9 mouse cellular contexts compared by ENCODE assay signal in genomic region chr1:90153099-90153744, GRCm38 (mm10). TPM values are rescaled to one million over a fixed set of nuclear protein-coding genes. Genes with fewer than 3 reads are reported as not detected.
DNase-seq lines count a peak whose midpoint lies in the region; ATAC-seq and TF ChIP-seq lines count a peak whose summit lies in the region.
"Had no signal": no experiment of that assay in that cellular context is flagged by ENCODE, and none has a peak within 500 bp of the region (broad histone marks: within the 10 kb centered on the region; RNA-seq: fewer than 3 reads in every experiment).

TSS of gene Iqca (minus strand) at chr1:90153401.

- 0 out of 2 replicates have a peak within 1 kb of the TSS, but pooled peaks have one; percentile 11 for H3K27ac ChIP-seq in forebrain, embryonic 15.5 days (replicated peaks)
- no peak within 1 kb of the TSS for H3K27ac ChIP-seq in heart, postnatal 0 days (ENCODE audit: low read depth)
- no peak within 1 kb of the TSS for H3K27ac ChIP-seq in liver, embryonic 11.5 days (ENCODE audit: low read depth, low read length)
- H3K27ac ChIP-seq in neural tube, embryonic 13.5 days (replicated peaks) = peak within 1 kb of the TSS; percentile 19; the same call in 1 of the 2 replicates
- H3K27ac ChIP-seq: liver, embryonic 15.5 days had no signal

- 0 out of 2 replicates have a peak, but pooled peaks have one; percentile 3 for TF ChIP-seq CTCF in heart, postnatal 0 days (IDR thresholded peaks at IDR 0.05; ENCODE audit: low read depth)

- H3K4me1 ChIP-seq in forebrain, embryonic 15.5 days = peaks cover 19% of the 10 kb centered on the region
- H3K4me1 ChIP-seq in heart, postnatal 0 days (ENCODE audit: control insufficient read depth, insufficient read depth) = no peaks in the 10 kb centered on the region; the same call in 1 of the 2 replicates
- H3K4me1 ChIP-seq in liver, embryonic 11.5 days (replicated peaks; ENCODE audit: control insufficient read depth, insufficient read depth, low read length) = no peaks in the 10 kb centered on the region; the same call in 1 of the 2 replicates
- peaks cover 21% of the 10 kb centered on the region for H3K4me1 ChIP-seq in neural tube, embryonic 13.5 days (replicated peaks)
- H3K4me1 ChIP-seq: liver, embryonic 15.5 days had no signal

- peak within 1 kb of the TSS; percentile 50 for H3K4me2 ChIP-seq in forebrain, embryonic 15.5 days (replicated peaks)
- H3K4me2 ChIP-seq in heart, postnatal 0 days (ENCODE audit: low read depth, low read length) = peak within 1 kb of the TSS; percentile 29
- H3K4me2 ChIP-seq in liver, embryonic 11.5 days = peak within 1 kb of the TSS; percentile 41
- peak within 1 kb of the TSS; percentile 43 for H3K4me2 ChIP-seq in neural tube, embryonic 13.5 days
- H3K4me2 ChIP-seq: liver, embryonic 15.5 days had no signal

- H3K27me3 ChIP-seq in forebrain, embryonic 15.5 days = no peaks in the 10 kb centered on the region
- peaks cover 53% of the 10 kb centered on the region for H3K27me3 ChIP-seq in heart, postnatal 0 days (ENCODE audit: control insufficient read depth, insufficient read depth, low read length)
- H3K27me3 ChIP-seq in liver, embryonic 11.5 days (replicated peaks; ENCODE audit: control insufficient read depth, insufficient read depth, low read length) = no peaks in the 10 kb centered on the region
- peaks cover 7% of the 10 kb centered on the region; the same call in 1 of the 2 replicates for H3K27me3 ChIP-seq in neural tube, embryonic 13.5 days

- H3K36me3 ChIP-seq in forebrain, embryonic 15.5 days = no peaks in the 10 kb centered on the region
- no peaks in the 10 kb centered on the region for H3K36me3 ChIP-seq in heart, postnatal 0 days (replicated peaks; ENCODE audit: control insufficient read depth, insufficient read depth, low read length)
- no peaks in the 10 kb centered on the region for H3K36me3 ChIP-seq in liver, embryonic 11.5 days (ENCODE audit: control insufficient read depth, insufficient read depth, low read length)
- no peaks in the 10 kb centered on the region for H3K36me3 ChIP-seq in neural tube, embryonic 13.5 days
- H3K36me3 ChIP-seq: liver, embryonic 15.5 days had no signal

- DNase-seq in CD4-positive, CD25-positive, alpha-beta regulatory T cell, adult 2 months (ENCODE audit: low read depth, low spot score) = peak; percentile 4
- peak; percentile 63 for DNase-seq in heart, postnatal 0 days (ENCODE audit: low spot score)
- peak; percentile 86 for DNase-seq in kidney, postnatal 14 days
- DNase-seq in liver, embryonic 11.5 days (ENCODE audit: low spot score) = peak; percentile 61
- peak; percentile 85 for DNase-seq in testis, postnatal 10 days (ENCODE audit: low spot score)

- H3K4me3 ChIP-seq in forebrain, embryonic 15.5 days = peak within 1 kb of the TSS; percentile 29
- H3K4me3 ChIP-seq in heart, postnatal 0 days (ENCODE audit: low read depth, low read length) = no peak within 1 kb of the TSS; the same call in 1 of the 2 replicates
- H3K4me3 ChIP-seq in liver, embryonic 11.5 days (ENCODE audit: low read depth, low read length) = no peak within 1 kb of the TSS
- H3K4me3 ChIP-seq in neural tube, embryonic 13.5 days = peak within 1 kb of the TSS; percentile 20; the same call in 1 of the 2 replicates
- H3K4me3 ChIP-seq: liver, embryonic 15.5 days had no signal

- no peak for TF ChIP-seq EP300 in heart, postnatal 0 days (IDR thresholded peaks at IDR 0.05; ENCODE audit: low read depth)

- WGBS in forebrain, embryonic 15.5 days = under 1% methylated on average over 18 of the region's 18 CpGs
- 4% methylated on average over 18 of the region's 18 CpGs for WGBS in heart, postnatal 0 days
- 4% methylated on average over 18 of the region's 18 CpGs for WGBS in liver, embryonic 11.5 days
- WGBS in neural tube, embryonic 13.5 days = 3% methylated on average over 18 of the region's 18 CpGs

- no peaks in the 10 kb centered on the region for H3K9me3 ChIP-seq in forebrain, embryonic 15.5 days
- no peaks in the 10 kb centered on the region for H3K9me3 ChIP-seq in heart, postnatal 0 days (replicated peaks; ENCODE audit: control insufficient read depth, low read length)
- no peaks in the 10 kb centered on the region for H3K9me3 ChIP-seq in liver, embryonic 11.5 days (ENCODE audit: control insufficient read depth, low read length)
- H3K9me3 ChIP-seq in neural tube, embryonic 13.5 days = peaks cover 6% of the 10 kb centered on the region; the same call in 1 of the 2 replicates
- H3K9me3 ChIP-seq: liver, embryonic 15.5 days had no signal

- ATAC-seq in CD4-positive, CD25-positive, alpha-beta regulatory T cell, adult 4 months = no peak
- peak; percentile 91 for ATAC-seq in forebrain, embryonic 15.5 days (replicated peaks)
- ATAC-seq in heart, postnatal 0 days (ENCODE audit: insufficient read depth, low read depth) = peak; percentile 82
- ATAC-seq in liver, embryonic 11.5 days (replicated peaks; ENCODE audit: low FRiP score) = peak; percentile 62
- peak; percentile 92 for ATAC-seq in neural tube, embryonic 13.5 days (ENCODE audit: low read depth)

- H3K9ac ChIP-seq in forebrain, embryonic 15.5 days (replicated peaks) = no peak within 1 kb of the TSS; the same call in 1 of the 2 replicates
- H3K9ac ChIP-seq in heart, postnatal 0 days (replicated peaks; ENCODE audit: low read depth, low read length) = no peak within 1 kb of the TSS
- H3K9ac ChIP-seq in liver, embryonic 11.5 days (ENCODE audit: low read depth, low read length) = no peak within 1 kb of the TSS
- no peak within 1 kb of the TSS for H3K9ac ChIP-seq in neural tube, embryonic 13.5 days
- H3K9ac ChIP-seq: liver, embryonic 15.5 days had no signal

RNA-seq across cellular contexts. Expression of gene Iqca, which starts in this region (rescaled TPM):
- not detected for polyA plus RNA-seq in CD4-positive, CD25-positive, alpha-beta regulatory T cell, adult 4 months (2017; shearing (Covaris generic))
- polyA plus RNA-seq in forebrain, embryonic 15.5 days (2015; fragmentation: Nextera tagmentation; extraction: Ambion mirVana) = 0.52 and 1.3 TPM in 2 replicates
- total RNA-seq in heart, postnatal 0 days (2014; rRNA removed; ENCODE audit: low replicate concordance) = not detected in 2 replicates
- 0.14 TPM in 1 of 2 replicates, not detected in the other for polyA plus RNA-seq in heart, postnatal 0 days (2015; fragmentation: Nextera tagmentation; extraction: Ambion mirVana)
- polyA plus RNA-seq in liver, embryonic 11.5 days (2014; fragmentation: Nextera tagmentation; extraction: Ambion mirVana) = not detected in 2 replicates
- not detected in 2 replicates for polyA plus RNA-seq in neural tube, embryonic 13.5 days (2015; fragmentation: Nextera tagmentation; extraction: Ambion mirVana)

Comparison
In these comparisons a context has a peak if more than half of its experiments do, and no peak if none do; other contexts are left out.
1. Peak in DNase-seq, ATAC-seq and H3K4me2 ChIP-seq in heart, postnatal 0 days; RNA of the gene not detected or under 1 TPM.
2. Peak in DNase-seq, ATAC-seq and H3K4me2 ChIP-seq in liver, embryonic 11.5 days; RNA of the gene not detected or under 1 TPM.
3. Peak in ATAC-seq, H3K4me3 ChIP-seq, H3K27ac ChIP-seq and H3K4me2 ChIP-seq in neural tube, embryonic 13.5 days; RNA of the gene not detected or under 1 TPM.
4. DNase-seq: peak in every context shown above with its lines; median percentile 86 in kidney, postnatal 14 days; 85 in testis, postnatal 10 days; 63 in heart, postnatal 0 days; 61 in liver, embryonic 11.5 days; 4 in CD4-positive, CD25-positive, alpha-beta regulatory T cell, adult 2 months.